Mouse (Mus musculus) spleen, adult 2 months (tissue): ENCODE results near the gene Sart3.

ENCODE experiments used
- CTCF ChIP-seq: fragments of 200-500 bp; IDR thresholded peaks from 2 replicates; pipeline ENCODE4 v1.5.1; 2011; ENCODE audit warnings: mild to moderate bottlenecking, inconsistent platforms; ENCODE audit not compliant: insufficient read depth, insufficient read length, insufficient replicate concordance; ENCODE audit errors: extremely low read depth
- POLR2A ChIP-seq: fragments of 200-500 bp; IDR thresholded peaks from 2 replicates; pipeline ENCODE4 v1.6.1; 2011; ENCODE audit warnings: low read depth, low read length, inconsistent platforms

DNA sequence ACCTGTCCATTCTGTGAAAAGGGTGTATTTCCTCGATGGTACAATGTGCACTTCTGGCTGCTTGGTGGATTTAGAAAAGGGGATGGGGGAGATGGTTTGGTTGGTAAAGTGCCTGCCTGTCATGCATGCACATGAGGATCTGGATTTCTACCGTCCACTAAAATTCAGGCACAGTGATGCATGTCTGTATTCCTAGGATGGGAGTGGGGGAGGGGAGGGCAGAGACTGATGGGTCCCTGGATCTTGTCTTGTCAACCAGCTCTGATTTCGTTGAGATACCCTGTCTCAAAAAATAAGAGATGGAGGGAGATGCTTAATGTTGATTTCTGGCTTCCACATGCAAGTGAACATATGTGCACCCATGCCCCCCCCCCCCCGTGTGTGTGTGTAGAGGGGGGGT lies 78.3 kb downstream of the Sart3 start:
- TF ChIP-seq POLR2A (no peak), CTCF (no peak)
